Mouse (Mus musculus) heart, postnatal 0 days (tissue): ENCODE measurements around the gene Slc16a14.

Experiments used
- CTCF ChIP-seq: IDR thresholded peaks from 2 replicates; pipeline ENCODE4 v1.5.1; 2016; ENCODE audit warnings: antibody characterized with exemption, control low read depth, low read depth
- EP300 ChIP-seq: IDR thresholded peaks from 2 replicates; pipeline ENCODE4 v1.6.1; 2016; ENCODE audit warnings: antibody characterized with exemption, low read depth

GRCm38 (mm10) chr1:84868311-84868710 lies 66.6 kb downstream of the Slc16a14 start:
- no peak for TF ChIP-seq EP300
- TF ChIP-seq CTCF, result no peak
